ENCODE assay signal across 7 mouse cellular contexts in genomic region chr13:111809466-111810228, GRCm38 (mm10). TPM values are rescaled to one million over a fixed set of nuclear protein-coding genes. Genes with fewer than 3 reads are reported as not detected.
DNase-seq lines count a peak whose midpoint lies in the region; ATAC-seq and TF ChIP-seq lines count a peak whose summit lies in the region.

No protein-coding gene starts in this region.

- ATAC-seq in G1E (ENCODE audit: extremely low read depth, insufficient number of reproducible peaks, low FRiP score, poor library complexity, severe bottlenecking) = peak; percentile 47
- ATAC-seq in heart, embryonic 15.5 days (replicated peaks; ENCODE audit: insufficient number of reproducible peaks, insufficient read depth, low FRiP score, low read depth) = peak; percentile 49
- ATAC-seq in kidney, postnatal 0 days (replicated peaks; ENCODE audit: low FRiP score, low read depth) = peak; percentile 63
- ATAC-seq in lung, embryonic 16.5 days (ENCODE audit: low read depth) = peak; percentile 46

- peaks cover 29% of the 10 kb centered on the region for H3K4me1 ChIP-seq in G1E (ENCODE audit: insufficient read depth, low read depth, low read length)
- peaks cover 38% of the 10 kb centered on the region for H3K4me1 ChIP-seq in embryonic facial prominence, embryonic 10.5 days
- peaks cover 23% of the 10 kb centered on the region for H3K4me1 ChIP-seq in heart, embryonic 15.5 days (replicated peaks)
- H3K4me1 ChIP-seq in kidney, postnatal 0 days (replicated peaks; ENCODE audit: insufficient read depth, low read length) = peaks cover 16% of the 10 kb centered on the region
- H3K4me1 ChIP-seq in lung, embryonic 16.5 days (replicated peaks; ENCODE audit: control insufficient read depth, insufficient read depth, low read length) = peaks cover 24% of the 10 kb centered on the region

- peak; percentile 21 for DNase-seq in G1E (ENCODE audit: low spot score)
- peak; percentile 84 for DNase-seq in adrenal gland, adult 2 months
- peak; percentile 70 for DNase-seq in embryonic facial prominence, embryonic 10.5 days (ENCODE audit: low spot score)
- peak; percentile 75 for DNase-seq in kidney, postnatal 0 days (ENCODE audit: low spot score)
- DNase-seq in right cerebral cortex, postnatal 10 days (ENCODE audit: low spot score in 2 of 2) = peak; percentile 70 to 71

- peak overlapping the region; percentile 93 for H3K4me2 ChIP-seq in heart, embryonic 15.5 days
- H3K4me2 ChIP-seq in kidney, postnatal 0 days (ENCODE audit: low read length) = peak overlapping the region; percentile 96
- H3K4me2 ChIP-seq in lung, embryonic 16.5 days (ENCODE audit: low read depth, low read length) = peak overlapping the region; percentile 85

- WGBS in embryonic facial prominence, embryonic 10.5 days = under 1% methylated on average over 29 of the region's 29 CpGs
- WGBS in heart, embryonic 15.5 days = 2% methylated on average over 29 of the region's 29 CpGs
- WGBS in kidney, postnatal 0 days = 3% methylated on average over 29 of the region's 29 CpGs
- 1% methylated on average over 29 of the region's 29 CpGs for WGBS in lung, embryonic 16.5 days

- no peak for TF ChIP-seq CTCF in G1E (IDR thresholded peaks at IDR 0.05; ENCODE audit: low read depth, low read length)
- TF ChIP-seq CTCF in kidney, postnatal 0 days (IDR thresholded peaks at IDR 0.05; ENCODE audit: low read depth) = no peak

- peaks cover 4% of the 10 kb centered on the region for H3K36me3 ChIP-seq in G1E (replicated peaks)
- H3K36me3 ChIP-seq in embryonic facial prominence, embryonic 10.5 days (replicated peaks) = no peaks in the 10 kb centered on the region
- no peaks in the 10 kb centered on the region for H3K36me3 ChIP-seq in heart, embryonic 15.5 days
- H3K36me3 ChIP-seq in kidney, postnatal 0 days (ENCODE audit: insufficient read depth, low read length) = no peaks in the 10 kb centered on the region
- no peaks in the 10 kb centered on the region for H3K36me3 ChIP-seq in lung, embryonic 16.5 days (ENCODE audit: control insufficient read depth, insufficient read depth, low read length)

- peak overlapping the region; percentile 89 for H3K4me3 ChIP-seq in G1E (ENCODE audit: low read depth, low read length)
- peak overlapping the region; percentile 96 for H3K4me3 ChIP-seq in embryonic facial prominence, embryonic 10.5 days
- H3K4me3 ChIP-seq in heart, embryonic 15.5 days = peak overlapping the region; percentile 89
- peak overlapping the region; percentile 94 for H3K4me3 ChIP-seq in kidney, postnatal 0 days (replicated peaks; ENCODE audit: low read depth, low read length)
- peak overlapping the region; percentile 88 for H3K4me3 ChIP-seq in lung, embryonic 16.5 days (ENCODE audit: low read length)

- peaks cover 14% of the 10 kb centered on the region; the same call in 1 of the 2 replicates for H3K27me3 ChIP-seq in G1E (ENCODE audit: insufficient read depth, low read length)
- H3K27me3 ChIP-seq in embryonic facial prominence, embryonic 10.5 days (replicated peaks; ENCODE audit: low read depth, poor library complexity, severe bottlenecking) = peaks cover 17% of the 10 kb centered on the region
- H3K27me3 ChIP-seq in heart, embryonic 15.5 days = no peaks in the 10 kb centered on the region
- no peaks in the 10 kb centered on the region for H3K27me3 ChIP-seq in kidney, postnatal 0 days (ENCODE audit: insufficient read depth, low read length)
- no peaks in the 10 kb centered on the region for H3K27me3 ChIP-seq in lung, embryonic 16.5 days (ENCODE audit: control insufficient read depth, insufficient read depth, low read depth, low read length)

- H3K9ac ChIP-seq in heart, embryonic 15.5 days = peak overlapping the region; percentile 85
- H3K9ac ChIP-seq in kidney, postnatal 0 days (ENCODE audit: low read depth, low read length) = peak overlapping the region; percentile 99
- peak overlapping the region; percentile 72 for H3K9ac ChIP-seq in lung, embryonic 16.5 days (ENCODE audit: low read length)

- no peaks in the 10 kb centered on the region for H3K9me3 ChIP-seq in G1E (replicated peaks)
- H3K9me3 ChIP-seq in embryonic facial prominence, embryonic 10.5 days = no peaks in the 10 kb centered on the region
- no peaks in the 10 kb centered on the region for H3K9me3 ChIP-seq in heart, embryonic 15.5 days (replicated peaks)
- no peaks in the 10 kb centered on the region for H3K9me3 ChIP-seq in kidney, postnatal 0 days (replicated peaks; ENCODE audit: low read length)
- no peaks in the 10 kb centered on the region for H3K9me3 ChIP-seq in lung, embryonic 16.5 days (ENCODE audit: control insufficient read depth, low read length)

- peak overlapping the region; percentile 97 for H3K27ac ChIP-seq in embryonic facial prominence, embryonic 10.5 days (replicated peaks)
- peak overlapping the region; percentile 90 for H3K27ac ChIP-seq in heart, embryonic 15.5 days
- H3K27ac ChIP-seq in kidney, postnatal 0 days = peak overlapping the region; percentile 99
- H3K27ac ChIP-seq in lung, embryonic 16.5 days (ENCODE audit: low read length) = peak overlapping the region; percentile 74

RNA-seq across cellular contexts. Expression of gene Map3k1, which starts 0.9 kb away (rescaled TPM):
- total RNA-seq in G1E (2014; fragmentation: Nextera tagmentation) = 51.7 and 51.8 TPM in 2 replicates
- total RNA-seq in G1E (2017) = 74.5 and 99.2 TPM in 2 replicates
- polyA plus RNA-seq in G1E (2012) = 23.7 and 24.6 TPM in 2 replicates
- 10 to 100 TPM; 49.1 to 64.9 TPM for total RNA-seq in adrenal gland, adult 2 months (2021)
- 8.3 and 8.8 TPM in 2 replicates for polyA plus RNA-seq in adrenal gland, adult 2 months (2012; rRNA removed)
- polyA plus RNA-seq in embryonic facial prominence, embryonic 10.5 days (2016; fragmentation: Nextera tagmentation; extraction: Ambion mirVana) = 15.7 and 16.1 TPM in 2 replicates
- 11.4 and 11.7 TPM in 2 replicates for polyA plus RNA-seq in heart, embryonic 15.5 days (2015; fragmentation: Nextera tagmentation; extraction: Ambion mirVana)
- polyA plus RNA-seq in kidney, postnatal 0 days (2015; fragmentation: Nextera tagmentation; extraction: Ambion mirVana) = 30.3 and 33.1 TPM in 2 replicates
- 25.8 and 28.3 TPM in 2 replicates for polyA plus RNA-seq in lung, embryonic 16.5 days (2015; fragmentation: Nextera tagmentation; extraction: Ambion mirVana)

Comparison
In these comparisons a context has a peak if more than half of its experiments do, and no peak if none do; other contexts are left out.
1. Peak in every context shown above with its lines: DNase-seq, ATAC-seq, H3K4me3 ChIP-seq and H3K27ac ChIP-seq.
2. DNase-seq: peak in every context shown above with its lines; median percentile 84 in adrenal gland, adult 2 months; 75 in kidney, postnatal 0 days; 70 in right cerebral cortex, postnatal 10 days; 70 in embryonic facial prominence, embryonic 10.5 days; 21 in G1E.